Mouse (Mus musculus): Measurements from ENCODE around the gene Fhdc1.
A peak's percentile ranks its signal among the peaks of the same experiment; 100 is the strongest.

Fhdc1 gene

DNA sequence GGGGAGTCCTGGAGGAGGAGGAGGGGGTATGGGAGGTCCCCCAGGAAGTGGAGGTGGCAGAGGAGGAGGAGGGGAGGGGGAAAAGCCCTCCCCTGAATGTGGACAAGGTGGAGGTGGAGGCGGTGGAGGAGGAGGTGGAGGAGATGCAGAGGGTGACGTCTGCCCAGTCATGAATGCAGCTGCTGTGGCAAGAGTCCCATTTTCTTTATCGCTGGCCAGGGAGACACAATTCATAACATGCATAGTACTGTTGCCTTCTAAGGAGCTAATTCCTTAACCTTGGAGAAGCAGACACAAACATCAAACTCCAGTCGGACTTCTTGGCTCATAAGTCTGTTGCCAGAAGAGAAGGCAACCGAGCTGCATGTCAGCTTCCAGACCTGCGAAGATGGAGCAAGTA, 5.8 kb downstream of the Fhdc1 start:
- DNase-seq (ENCODE audit: low spot score) = no peak

DNA sequence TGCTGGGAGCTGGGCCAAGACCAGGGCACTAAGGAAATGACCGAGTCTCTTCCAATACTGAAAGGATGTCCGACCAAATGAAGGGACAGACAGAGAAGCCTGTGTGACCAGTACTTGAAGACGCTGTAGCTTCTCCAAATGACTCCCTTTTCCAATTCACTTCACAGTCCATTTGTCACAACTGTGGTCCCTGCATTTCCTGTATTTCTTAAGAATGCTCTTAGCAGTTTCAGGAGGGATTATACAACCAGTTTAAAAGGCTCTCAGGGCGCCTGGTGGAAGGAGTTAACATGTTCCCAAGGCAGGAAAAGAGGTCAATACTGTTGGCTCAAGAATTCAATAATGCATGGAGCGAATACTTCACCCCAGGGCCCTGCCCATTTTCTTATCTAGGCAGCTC, 7.3 kb downstream of the Fhdc1 start:
- DNase-seq (ENCODE audit: low spot score) = no peak

DNA sequence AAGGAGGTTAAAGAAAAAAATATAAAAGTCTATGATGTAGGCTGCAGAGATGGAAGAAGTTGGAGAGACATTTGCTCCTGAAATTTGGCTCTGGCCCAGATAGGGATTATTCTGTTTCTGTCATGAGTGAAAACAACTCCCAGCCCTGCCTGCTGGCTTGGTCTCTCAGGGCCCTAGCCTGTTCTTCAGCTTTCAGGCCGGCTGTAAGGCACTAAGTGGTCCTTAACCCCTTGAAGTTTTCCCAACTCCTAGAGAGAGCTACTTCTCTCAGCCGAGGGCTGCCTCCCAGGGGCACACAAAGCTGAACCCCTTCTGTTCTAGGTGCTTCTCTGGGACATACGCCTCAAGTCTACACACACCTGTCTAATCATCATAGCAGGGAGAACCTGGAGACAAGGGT, 7.7 kb downstream of the Fhdc1 start:
- DNase-seq (ENCODE audit: low spot score) = no peak

DNA sequence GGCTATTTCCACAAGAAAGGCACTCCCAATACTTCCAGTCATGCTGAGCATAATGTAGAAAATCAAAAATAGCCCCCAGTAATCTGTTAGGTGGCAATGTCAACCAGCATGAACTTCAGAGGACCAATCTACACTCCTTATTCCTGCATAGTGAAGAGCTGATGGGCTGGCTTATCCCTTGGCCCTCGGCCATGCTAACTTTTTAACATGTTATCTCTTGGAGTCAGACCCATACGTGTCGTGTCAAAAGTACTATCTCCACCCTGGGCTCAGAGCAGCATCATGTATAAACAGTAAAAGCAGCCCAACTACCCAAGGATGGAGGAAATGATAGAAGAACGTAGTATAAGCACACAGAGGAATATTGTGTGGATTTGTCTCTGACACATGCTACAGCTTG, 9.1 kb downstream of the Fhdc1 start:
- no peak for DNase-seq (ENCODE audit: low spot score)

DNA sequence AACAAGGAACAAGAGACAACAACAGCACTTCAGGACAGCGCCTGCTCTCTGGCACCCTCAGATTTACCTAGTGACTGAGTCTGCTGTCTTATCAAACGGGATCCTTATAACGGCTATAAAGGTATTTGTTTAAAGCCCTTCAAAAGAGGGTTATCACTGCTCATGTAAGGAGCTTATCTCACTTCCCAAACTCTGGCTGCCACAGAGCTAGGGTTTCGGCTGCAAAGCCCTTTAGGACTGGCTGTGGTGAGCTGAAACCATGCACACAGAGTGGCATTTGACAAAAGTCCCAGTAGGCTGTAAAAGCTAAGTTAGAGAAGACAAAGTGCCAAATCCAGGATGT, 12.1 kb downstream of the Fhdc1 start:
- DNase-seq (ENCODE audit: low spot score) = no peak

DNA sequence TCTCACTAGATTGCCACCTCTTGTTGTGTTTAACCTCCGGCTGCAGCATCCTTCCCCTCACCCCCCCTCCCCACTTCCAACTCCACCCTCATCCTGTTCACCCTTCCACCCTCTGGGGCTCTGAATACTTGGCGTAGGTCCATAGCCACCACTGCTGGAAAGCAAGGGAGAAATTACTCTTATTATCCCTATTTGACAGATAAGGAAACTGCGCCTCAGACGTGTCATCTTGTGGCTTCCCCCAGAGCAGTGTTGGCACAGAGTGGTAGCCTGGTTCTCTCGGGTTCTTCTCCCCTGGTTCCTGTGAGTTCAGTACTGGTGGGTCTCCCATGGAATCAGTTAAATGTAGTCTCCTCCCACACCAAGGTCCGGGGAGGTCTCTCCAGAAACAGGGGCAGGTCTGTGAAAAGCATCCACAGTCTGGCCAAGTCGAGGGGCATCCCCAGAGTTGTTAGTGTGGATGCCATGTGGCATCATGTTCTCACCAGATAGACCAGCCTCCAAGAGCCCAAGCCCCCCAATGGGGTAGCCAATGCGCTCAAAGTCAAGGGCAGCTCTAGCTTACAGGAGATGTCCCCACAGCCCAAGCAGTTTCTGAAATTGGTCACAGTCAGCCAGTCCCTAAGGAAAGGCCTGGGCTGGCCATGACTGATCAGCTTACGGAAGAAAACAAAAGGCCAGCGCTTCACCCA, 12.7 kb downstream of the Fhdc1 start:
- no peak for DNase-seq (ENCODE audit: low spot score)

DNA sequence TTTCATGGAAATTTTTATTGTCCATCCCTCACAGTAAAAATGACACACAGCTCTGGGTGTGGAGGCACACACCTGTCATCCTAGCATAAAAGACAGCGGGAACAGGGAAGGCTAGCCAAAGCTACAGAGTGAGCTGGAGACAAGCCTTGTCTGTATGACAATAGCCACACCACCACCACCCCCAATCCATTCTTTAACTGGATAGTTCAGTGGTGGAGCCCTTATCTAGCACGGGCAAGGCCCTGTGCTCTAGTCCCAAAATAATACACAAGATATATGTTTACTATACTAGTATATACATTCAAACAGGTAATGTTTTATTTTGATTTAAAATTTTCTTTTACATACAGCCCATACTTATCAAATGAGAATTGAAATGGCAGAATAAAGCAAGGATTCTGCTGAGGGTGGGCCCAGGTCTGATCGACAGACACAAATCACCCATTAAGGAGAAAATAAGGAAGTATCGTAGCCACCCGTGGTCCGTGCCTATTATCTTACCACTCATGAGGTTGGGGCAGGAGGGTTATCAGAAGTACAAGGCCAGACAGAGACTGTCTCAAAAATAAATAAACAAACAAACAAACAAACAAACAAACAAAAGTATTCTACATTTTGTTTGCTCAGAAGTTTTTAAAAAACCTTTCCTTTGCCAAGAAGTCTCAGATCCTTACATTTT, 14.3 kb downstream of the Fhdc1 start:
- no peak for DNase-seq (ENCODE audit: low spot score)

DNA sequence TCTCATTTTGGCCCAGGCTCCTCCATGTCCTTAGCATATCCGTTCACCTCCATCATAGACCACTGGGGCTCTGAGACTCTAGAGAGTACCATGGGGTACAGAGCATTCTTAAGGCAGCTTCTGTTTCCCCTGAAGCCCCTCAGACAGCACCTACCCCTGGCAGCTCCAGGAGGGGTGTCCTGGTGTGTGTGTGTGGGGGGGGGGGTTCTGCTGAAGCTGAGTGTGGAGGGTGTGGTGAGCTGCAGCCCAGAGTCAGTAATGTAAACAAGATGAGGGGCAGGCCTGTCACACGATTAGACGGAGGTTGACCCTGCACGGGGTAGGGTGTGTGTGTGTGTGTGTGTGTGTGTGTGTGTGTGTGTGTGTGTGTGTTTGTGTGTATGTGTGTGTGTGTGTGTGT, 18.5 kb downstream of the Fhdc1 start:
- DNase-seq (ENCODE audit: low spot score) = no peak

DNA sequence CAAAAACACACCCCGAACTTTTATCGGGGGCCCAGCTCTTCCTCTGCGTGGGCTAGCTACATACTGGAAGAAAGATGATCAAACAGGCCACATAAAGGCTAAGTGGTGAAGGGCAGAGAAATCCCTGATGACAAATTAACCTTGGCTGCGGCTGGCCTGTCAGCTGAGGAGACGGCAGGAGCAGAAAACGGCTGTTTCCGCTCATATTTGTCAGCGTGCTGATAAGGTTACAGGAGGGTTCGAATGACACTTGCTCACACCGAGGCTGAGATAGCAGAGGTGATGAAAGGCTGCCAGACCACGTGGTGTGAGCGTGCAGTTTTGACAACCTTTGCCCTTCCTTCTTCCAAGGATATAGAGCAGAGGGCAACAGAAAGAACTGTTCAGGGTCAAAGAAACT, 19.3 kb downstream of the Fhdc1 start:
- peak; percentile 70 for DNase-seq (ENCODE audit: low spot score)

DNA sequence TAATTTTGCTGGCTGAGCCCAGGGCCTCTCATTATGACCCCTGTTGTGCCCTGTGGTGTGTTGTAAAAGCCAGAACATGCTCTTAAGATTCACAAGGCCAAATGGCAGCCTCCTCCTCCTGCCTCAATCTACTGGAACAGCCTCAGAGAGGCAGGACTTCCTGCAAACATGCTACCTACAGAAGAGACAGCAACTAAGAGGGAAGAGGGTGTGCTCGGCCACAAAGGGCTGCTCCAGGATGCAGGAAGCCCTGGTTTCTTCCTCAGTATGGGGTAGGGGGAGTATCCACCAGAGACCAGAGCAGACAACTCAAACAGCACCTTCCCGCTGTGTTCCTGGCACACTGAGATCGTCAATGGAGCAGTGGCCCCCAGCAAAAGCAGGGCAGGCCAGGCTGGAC, 19.7 kb downstream of the Fhdc1 start:
- no peak for DNase-seq (ENCODE audit: low spot score)

DNA sequence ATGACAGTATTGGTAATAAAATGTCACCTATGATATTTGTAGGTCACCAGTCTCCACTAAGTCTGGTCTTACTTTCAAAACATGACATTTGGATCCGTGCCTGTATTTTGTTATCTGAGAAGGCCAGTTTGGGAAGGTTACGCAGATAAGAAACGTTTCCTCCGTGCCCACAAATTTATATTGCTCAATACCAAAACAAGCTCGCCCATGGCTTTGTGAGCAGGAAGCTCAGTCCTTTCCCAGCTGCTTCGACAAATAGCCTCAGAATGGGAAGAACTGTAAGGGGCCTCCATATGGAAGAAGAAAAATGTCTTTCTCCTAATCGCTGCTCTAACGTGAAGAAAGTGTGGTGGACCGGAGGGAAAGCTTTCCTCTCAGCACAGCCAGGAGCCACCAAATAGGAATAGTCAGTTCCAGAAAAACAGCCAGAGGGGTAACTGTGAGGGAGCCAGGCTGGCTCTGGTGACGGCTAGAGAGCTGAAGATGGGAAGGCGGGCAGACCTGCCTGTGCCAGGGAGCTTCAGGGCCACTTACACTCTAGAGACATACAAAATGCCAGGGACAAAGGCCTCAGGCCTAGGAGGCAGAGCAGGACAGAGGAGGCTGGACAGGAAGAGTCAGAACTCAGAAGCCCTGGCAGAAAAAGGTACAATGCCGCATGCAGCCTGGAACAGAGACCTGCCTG, 24.4 kb downstream of the Fhdc1 start:
- DNase-seq (ENCODE audit: low spot score) = no peak

DNA sequence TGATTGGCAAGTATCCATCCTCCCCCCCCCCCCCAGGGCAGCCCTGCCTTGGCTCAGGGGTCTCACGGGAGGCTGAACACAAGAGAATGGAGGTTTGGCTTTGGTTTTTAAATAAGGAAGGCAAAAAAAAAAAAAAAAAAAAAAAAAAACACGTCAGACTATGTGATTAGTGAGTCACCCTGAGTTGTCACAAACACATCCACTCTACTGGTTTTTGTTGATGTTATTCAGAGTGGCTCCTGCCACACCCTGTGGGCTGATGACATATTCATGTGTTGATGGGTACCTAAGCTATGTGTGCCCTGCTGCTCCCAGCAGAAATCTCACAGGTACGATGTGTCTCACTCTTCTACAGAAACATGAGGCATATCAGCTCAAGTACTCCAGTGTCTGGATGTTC, 29.6 kb downstream of the Fhdc1 start:
- no peak for DNase-seq (ENCODE audit: low spot score)

DNA sequence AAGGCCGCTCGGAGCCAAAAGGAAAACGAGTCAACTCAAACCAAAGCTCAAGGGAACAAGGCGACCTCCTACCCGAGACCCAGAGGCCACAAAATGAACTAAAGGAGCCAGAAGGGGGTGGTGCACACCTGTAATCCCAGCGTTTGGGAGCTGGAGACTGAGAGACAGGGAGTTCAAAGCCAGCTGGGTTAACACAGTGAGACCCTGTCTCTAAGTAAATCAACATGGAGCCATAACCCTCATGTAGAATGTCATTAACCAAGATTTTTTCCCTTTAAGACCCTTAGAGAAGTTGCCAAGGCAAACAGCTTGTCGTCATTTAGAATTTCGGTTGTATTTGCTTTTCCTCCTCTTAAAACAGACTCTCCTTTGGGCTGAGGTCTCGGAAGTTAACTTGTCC, 31.2 kb downstream of the Fhdc1 start:
- DNase-seq (ENCODE audit: low spot score) = no peak

DNA sequence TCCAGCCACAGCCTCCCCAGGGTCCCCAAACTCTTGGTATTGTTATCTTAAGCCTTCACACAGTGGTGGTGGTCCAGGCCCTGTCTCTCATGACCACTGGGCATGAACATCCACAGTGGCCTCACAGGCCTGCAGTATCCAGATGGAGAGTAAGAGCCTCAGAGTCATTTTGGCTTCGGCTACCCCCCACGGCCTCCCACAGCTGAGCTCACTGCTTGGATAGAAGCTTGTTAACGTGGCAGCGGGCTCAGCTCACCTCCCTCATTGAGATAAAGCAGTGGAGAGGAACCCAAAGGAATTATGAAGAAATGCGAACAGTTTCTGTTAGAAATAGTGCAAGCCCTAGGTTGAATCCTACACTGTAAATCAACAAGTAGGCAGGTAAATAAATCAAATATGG, 32.4 kb downstream of the Fhdc1 start:
- DNase-seq (ENCODE audit: low spot score) = no peak

DNA sequence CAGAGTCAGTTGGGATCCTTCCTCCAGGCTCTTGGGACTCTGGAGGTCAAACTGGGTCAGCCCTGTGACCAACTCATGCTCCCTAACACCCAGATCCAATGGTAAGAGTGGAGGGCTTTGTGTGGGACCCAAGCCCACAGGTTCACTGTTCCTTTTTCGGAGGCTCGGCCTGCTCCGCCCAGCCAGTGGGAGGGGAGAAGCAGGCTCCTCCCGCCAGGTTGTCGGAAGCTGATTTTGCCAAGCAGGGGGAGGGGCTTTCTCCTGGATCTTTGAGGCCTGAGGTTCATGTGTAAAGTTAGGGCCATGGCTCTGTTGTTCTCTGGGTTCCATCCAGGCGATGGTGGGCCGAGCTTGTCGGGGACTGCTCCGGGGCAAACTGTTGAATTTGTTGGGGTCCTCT, 34.4 kb downstream of the Fhdc1 start:
- peak; percentile 61 for DNase-seq (ENCODE audit: low spot score)

DNA sequence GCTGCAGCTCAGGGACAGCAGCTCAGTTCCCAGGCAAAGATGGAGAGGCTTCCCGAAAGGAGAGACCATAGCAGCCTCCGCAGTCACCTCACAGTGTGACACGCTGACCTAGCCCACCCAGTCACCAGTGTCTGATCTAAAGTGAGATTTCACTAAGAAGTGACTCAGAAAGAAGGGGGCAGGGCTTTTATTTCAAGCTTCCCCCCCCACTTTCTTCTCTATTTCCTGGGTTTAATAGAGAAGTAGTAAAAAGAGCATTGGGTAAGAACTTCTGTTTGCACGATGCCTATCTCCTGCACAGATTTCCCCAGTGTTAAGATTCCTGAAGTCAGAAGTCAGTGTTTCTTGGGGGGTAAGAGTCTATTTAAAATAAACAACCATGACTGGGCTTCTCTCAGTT, 37.3 kb downstream of the Fhdc1 start:
- DNase-seq (ENCODE audit: low spot score) = no peak

DNA sequence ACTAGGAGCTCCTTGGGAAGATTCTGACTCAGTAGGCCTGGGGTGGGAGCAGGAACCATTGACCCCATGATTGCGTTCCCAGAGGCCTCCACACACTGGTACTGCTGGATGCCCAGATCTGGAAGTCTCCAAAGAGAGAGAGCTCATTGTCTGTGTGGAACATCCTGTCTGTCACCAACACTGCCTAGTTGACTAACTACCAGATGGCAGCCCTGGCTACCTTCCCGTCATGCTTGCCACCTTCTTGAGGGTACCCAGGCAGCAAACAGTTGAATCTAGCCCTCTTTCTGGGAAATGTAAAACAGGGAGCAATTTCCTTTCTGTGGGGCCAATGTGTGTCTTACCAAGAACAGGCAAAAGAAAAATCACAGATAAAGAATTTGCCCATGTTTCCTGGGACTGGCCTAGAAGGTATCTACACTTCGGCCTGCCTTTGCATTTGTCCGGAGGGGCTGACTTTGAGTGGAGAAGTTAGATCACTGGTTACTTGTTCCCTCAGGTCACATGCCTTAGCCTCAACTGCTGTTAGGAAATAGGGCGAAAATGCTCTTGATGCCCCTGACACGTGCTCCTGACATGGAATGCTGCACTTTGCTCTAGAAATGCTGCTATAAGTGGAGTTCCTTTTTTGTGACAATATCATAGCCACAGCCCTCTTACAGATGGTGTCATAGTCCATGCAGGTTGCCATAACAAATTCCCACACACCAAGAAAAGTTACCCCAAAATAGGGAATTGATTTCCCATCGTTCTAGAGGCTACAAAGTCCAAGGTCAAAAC, 40.6 kb downstream of the Fhdc1 start:
- DNase-seq (ENCODE audit: low spot score) = no peak

DNA sequence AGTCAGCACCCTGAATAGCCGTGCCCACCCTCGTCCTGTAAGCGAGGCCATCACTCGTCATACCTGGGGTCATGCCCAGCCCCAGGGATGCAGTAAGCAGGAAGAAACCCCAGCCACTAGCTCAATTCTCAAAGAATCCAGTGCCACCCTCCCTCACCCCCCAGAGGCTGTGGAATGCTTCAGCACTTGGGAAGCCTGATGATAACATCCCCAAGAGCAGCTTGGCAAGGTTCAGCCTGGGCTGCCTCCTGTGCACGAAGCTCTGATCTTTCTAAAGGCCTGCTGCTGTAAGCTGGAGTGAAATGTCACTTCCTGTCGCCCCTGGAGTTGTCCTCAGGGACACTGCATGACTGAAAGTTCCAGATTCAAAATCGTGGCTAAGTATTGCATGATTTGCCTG, 41.4 kb downstream of the Fhdc1 start:
- DNase-seq (ENCODE audit: low spot score) = no peak

DNA sequence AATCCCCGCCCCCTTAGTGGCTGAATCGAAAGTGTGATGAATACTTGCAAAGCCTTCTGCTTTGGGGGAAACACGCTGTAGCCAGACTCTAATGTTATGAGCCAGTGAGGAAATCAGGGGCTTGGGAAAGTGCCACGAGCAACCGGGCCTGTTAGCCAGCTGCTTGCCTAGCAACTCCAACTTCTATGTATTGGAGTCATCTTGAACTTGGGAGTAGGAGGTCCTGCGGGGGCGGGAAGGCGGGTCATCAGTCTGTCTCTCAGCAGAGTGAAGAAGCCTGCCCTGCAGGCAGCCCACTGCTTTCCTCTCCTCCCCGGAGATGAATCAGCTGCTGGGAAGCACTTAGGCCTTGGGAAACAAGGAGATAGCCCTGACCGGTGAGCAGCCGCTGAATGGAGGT, 42.1 kb downstream of the Fhdc1 start:
- no peak for DNase-seq (ENCODE audit: low spot score)

DNA sequence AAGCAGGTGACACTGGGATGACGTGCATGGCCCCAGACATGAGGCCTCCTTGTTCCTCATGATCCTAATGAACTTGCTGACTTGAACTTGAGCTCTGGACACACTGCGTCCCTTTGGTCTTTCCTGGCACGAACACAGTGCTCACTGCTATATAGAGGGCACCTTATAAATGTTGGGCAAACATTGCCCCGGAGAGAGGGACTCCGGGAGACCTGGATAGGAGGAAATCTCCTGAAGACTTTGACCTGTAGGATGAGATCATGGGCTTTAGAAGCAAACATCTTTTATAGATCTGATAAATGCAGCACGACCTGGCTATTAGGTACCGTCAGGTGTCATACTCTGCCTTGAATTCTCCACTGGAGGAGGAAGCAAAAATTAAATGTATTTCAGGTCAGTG, 43.3 kb downstream of the Fhdc1 start:
- DNase-seq (ENCODE audit: low spot score) = no peak

DNA sequence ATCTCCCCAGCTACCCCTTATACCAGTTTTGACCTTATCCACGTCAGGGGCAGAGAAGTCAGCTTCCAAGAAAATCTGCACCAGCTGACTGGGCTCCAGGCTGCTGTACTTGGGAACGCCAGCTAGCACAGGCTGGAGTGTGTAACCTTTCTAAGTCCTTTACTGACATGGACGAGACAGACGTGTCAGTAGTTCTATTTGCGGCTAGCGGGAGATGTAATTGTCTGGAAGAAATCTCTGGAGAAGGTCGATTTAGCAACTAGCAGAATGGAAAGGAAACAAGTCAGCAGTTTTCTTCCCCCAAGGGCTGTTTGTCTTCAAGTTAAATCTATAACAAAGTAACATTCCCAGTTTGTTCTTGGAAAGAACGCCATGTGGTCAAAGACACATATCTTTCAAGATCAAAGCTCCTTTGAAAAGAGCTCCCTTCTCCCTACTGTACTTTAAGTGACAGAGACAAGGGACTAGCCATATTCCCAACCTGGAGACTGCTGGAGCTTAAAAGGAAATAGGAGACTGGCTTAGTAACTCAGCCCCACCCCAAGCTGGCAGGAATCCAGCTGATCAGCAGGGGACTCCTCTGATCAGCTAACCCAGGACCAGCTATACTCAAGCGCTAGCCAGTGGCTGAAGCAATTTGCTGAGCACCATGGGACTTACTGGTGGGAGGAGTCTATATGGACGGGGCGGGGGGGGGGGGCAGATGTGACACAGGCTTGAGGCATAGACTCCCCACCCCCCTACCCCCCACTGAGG, 44.8 kb downstream of the Fhdc1 start:
- DNase-seq (ENCODE audit: low spot score) = peak; percentile 63

DNA sequence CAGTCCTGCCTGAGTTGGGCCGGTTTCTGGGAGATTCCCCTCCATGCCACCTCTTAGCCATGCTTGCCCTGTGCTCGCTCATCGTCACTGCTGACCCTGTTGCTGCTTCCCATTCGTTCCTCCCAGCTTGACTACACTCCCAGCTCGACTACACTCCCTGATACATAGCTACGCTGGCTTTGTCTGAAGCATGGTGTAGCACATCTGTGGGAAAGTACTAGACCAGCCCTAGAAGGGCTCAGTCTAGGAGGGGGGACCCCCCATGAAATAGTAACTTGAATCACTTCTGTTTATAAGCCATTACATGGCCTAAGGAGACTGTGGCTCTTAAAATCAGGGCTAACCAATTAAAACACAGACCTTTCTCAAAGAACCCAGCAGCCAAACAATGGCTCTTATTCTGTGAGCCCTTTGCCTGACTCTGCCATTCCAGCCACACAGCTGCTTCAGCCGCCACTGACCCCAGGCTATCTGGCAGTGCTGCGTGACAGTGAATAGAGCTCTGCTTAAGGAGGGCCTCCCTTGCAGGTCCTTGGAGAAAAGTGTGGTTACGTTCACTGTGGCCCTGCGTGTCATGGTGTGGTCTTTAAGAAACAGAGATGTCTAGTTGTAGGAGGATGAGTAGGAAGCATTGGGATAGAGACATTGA, 47.3 kb downstream of the Fhdc1 start:
- DNase-seq (ENCODE audit: low spot score) = peak; percentile 52
